Mouse (Mus musculus): ENCODE measurements around the gene Mthfr.

GRCm38 (mm10) chr4:148083176-148083899 lies 44.5 kb downstream of the Mthfr start:
- TF ChIP-seq POLR2A (IDR thresholded peaks at IDR 0.05; ENCODE audit: low read depth, low read length), result no peak
- no peak for TF ChIP-seq MAX (IDR thresholded peaks at IDR 0.05; ENCODE audit: low read length)
- no peak for TF ChIP-seq CTCF (conservative IDR thresholded peaks at IDR 0.05 in 1 of 2, IDR thresholded peaks at IDR 0.05 in 1 of 2; ENCODE audit: low read depth in 2 of 2, low read length in 2 of 2)
- TF ChIP-seq UBTF (IDR thresholded peaks at IDR 0.05; ENCODE audit: low read depth, low read length), result no peak
- no peak for TF ChIP-seq RAD21 (IDR thresholded peaks at IDR 0.05; ENCODE audit: low read depth, low read length)
- TF ChIP-seq SIN3A (IDR thresholded peaks at IDR 0.05; ENCODE audit: low read length), result no peak
- no peak for TF ChIP-seq POLR2AphosphoS2 (IDR thresholded peaks at IDR 0.05; ENCODE audit: low read depth, low read length)

Data from CH12.LX (cell line).